Mouse (Mus musculus): ENCODE measurements around the gene Pde4a.

DNA sequence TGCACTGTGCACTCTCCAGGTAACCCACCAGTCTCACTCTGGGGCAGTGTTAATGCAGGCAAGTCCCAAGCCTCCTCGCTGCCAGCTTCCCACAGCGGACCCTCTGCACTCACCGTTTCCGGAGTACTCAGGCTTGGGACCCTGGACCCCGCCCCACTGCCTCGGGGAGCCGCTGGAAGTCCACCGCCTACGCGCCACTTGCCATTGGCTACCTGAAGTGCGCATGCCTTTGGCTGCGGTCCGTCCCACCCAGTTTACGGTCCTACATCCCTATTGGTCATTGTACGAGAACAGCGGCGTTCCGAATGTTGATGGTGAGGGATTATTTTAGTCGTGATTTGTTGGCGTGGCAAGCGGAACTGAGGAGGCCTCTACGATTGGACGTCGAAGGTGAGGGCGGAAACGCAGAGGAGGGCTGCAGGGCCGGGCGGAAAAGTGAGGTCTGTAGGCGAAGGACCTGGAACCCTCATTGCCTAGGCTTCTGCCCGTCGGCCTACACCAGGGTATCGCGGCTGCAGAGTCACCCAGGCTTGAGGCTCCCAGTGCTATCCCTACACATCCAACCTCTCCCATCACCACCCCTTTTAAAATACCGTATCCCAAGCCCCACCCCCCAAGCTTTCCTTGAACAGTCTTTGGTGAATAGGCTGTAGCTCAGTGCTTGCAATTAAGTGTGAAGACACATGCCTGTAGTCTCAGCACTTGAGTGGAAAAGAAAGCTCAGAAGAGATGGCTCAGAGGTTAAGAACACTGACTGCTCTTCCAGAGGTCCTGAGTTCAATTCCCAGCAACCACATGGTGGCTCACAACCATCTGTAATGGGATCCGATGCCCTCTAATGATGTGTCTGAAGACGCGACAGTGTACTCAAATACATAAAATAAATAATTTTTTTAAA is 34.2 kb upstream of the Pde4a start, which contains the start of gene Tyk2:
- peak; percentile 76 for TF ChIP-seq HCFC1 (IDR thresholded peaks at IDR 0.05; ENCODE audit: borderline replicate concordance, insufficient read depth, low read length)
- 0 out of 2 replicates have a peak, but pooled peaks have one; percentile 4 for TF ChIP-seq MAFK (IDR thresholded peaks at IDR 0.05; ENCODE audit: insufficient read depth, low read depth, low read length)

Measured in ES-E14 (cell line).